Mouse (Mus musculus) G1E (cell line): Measurements from ENCODE around the gene Adrb1. TPM values are rescaled to one million over a fixed set of nuclear protein-coding genes. Genes with fewer than 3 reads are reported as not detected.
"Not testable (repeated sequence)": the region's sequence is repeated elsewhere in the genome, so short reads cannot be mapped to it uniquely, and the experiment has no call there.

Experiments used
- ATAC-seq: 2 replicates; pipeline ENCODE4 v1.8.0; 2016; ENCODE audit warnings: mild to moderate bottlenecking; ENCODE audit not compliant: insufficient number of reproducible peaks, poor library complexity, low FRiP score, severe bottlenecking; ENCODE audit errors: extremely low read depth
- DNase-seq: peaks from one replicate; pipeline ENCODE4 v3.0.0; 2012; ENCODE audit warnings: low spot score
- H3K27me3 ChIP-seq: 2 replicates; pipeline ENCODE4 v1.6.1; 2012; ENCODE audit warnings: mild to moderate bottlenecking, low read length, inconsistent platforms; ENCODE audit not compliant: insufficient read depth
- H3K36me3 ChIP-seq: replicated peaks from 2 replicates; pipeline ENCODE3; 2012; ENCODE audit warnings: mild to moderate bottlenecking, inconsistent platforms
- H3K4me1 ChIP-seq: 2 replicates; pipeline ENCODE4 v1.6.1; 2012; ENCODE audit warnings: low read depth, low read length, inconsistent platforms, mixed read lengths; ENCODE audit not compliant: insufficient read depth
- H3K4me3 ChIP-seq: 2 replicates; pipeline ENCODE4 v1.5.1; 2012; ENCODE audit warnings: low read depth, mild to moderate bottlenecking, inconsistent platforms, low read length, moderate library complexity, mixed read lengths
- H3K9me3 ChIP-seq: replicated peaks from 2 replicates; pipeline ENCODE4 v1.6.1; 2012; ENCODE audit warnings: inconsistent platforms
- CTCF ChIP-seq: IDR thresholded peaks from 2 replicates; pipeline ENCODE4 v1.5.1; 2012; ENCODE audit warnings: low read depth, low read length, inconsistent platforms, mixed read lengths
- GATA1 ChIP-seq: IDR thresholded peaks from 2 replicates; pipeline ENCODE4 v1.6.1; 2012; ENCODE audit warnings: borderline replicate concordance, low read length, inconsistent platforms, mixed read lengths
- GATA2 ChIP-seq: IDR thresholded peaks from 2 replicates; pipeline ENCODE4 v1.6.1; 2012; ENCODE audit warnings: low read depth, low read length, inconsistent platforms, borderline replicate concordance
- POLR2AphosphoS5 ChIP-seq: IDR thresholded peaks from 2 replicates; pipeline ENCODE4 v1.6.1; 2012; ENCODE audit warnings: low read depth, low read length, inconsistent platforms; ENCODE audit not compliant: insufficient replicate concordance
- TAL1 ChIP-seq: conservative IDR thresholded peaks from 2 replicates; pipeline ENCODE4 v1.6.1; 2012; ENCODE audit warnings: low read depth, low read length, inconsistent platforms, mixed read lengths
- polyA plus RNA-seq: library from polyadenylated mRNA; stranded (reverse); fragments of >175 nt; gene quantifications from 2 replicates; pipeline ENCODE4 v1.2.3, GENCODE M21; 2012
- total RNA-seq, 2 experiments: library from RNA; stranded (forward) in 1 of 2; stranded (reverse) in 1 of 2; fragments of 200-1000 nt in 1 of 2; fragments of >200 nt in 1 of 2; fragmentation: Nextera tagmentation in 1 of 2; gene quantifications; 2 replicates each; pipeline ENCODE4 v1.2.3; 2014 to 2017

Gene Adrb1
- total and polyA plus RNA-seq, 3 experiments, result 0.05 TPM; not detected in 2

- DNase-seq, result no peak
- ATAC-seq, result no peak
- Histone ChIP-seq H3K36me3 (no peaks in the 10 kb centered on the region), H3K27me3 (peaks cover 39% of the 10 kb centered on the region), H3K4me3 (no peak overlapping the region), H3K9me3 (no peaks in the 10 kb centered on the region), H3K4me1 (no peaks in the 10 kb centered on the region)
- TF ChIP-seq GATA1, result no peak
- TF ChIP-seq CTCF, result no peak
- no peak for TF ChIP-seq TAL1
These were observed 23.1 kb downstream of the Adrb1 start for GRCm38 (mm10) chr19:56745061-56745460.

- Histone ChIP-seq H3K36me3 (no peaks in the 10 kb centered on the region), H3K9me3 (no peaks in the 10 kb centered on the region), H3K4me3 (no peak overlapping the region), H3K4me1 (no peaks in the 10 kb centered on the region), H3K27me3 (peaks cover 37% of the 10 kb centered on the region)
- no peak for ATAC-seq
- no peak for DNase-seq
- TF ChIP-seq CTCF (no peak), TAL1 (no peak), GATA1 (no peak), POLR2AphosphoS5 (no peak), GATA2 (no peak)
These were observed 23.5 kb downstream of the Adrb1 start for GRCm38 (mm10) chr19:56745528-56745927.

- no peaks in the 10 kb centered on the region for H3K36me3 ChIP-seq
- DNase-seq (no peak), ATAC-seq (no peak)
- TF ChIP-seq CTCF (no peak), POLR2AphosphoS5 (no peak), GATA2 (no peak), GATA1 (no peak), TAL1 (no peak)
- peaks cover 27% of the 10 kb centered on the region for H3K27me3 ChIP-seq
- H3K9me3 ChIP-seq, result no peaks in the 10 kb centered on the region
- no peaks in the 10 kb centered on the region for H3K4me1 ChIP-seq
- no peak overlapping the region for H3K4me3 ChIP-seq
These were observed 24.6 kb downstream of the Adrb1 start for GRCm38 (mm10) chr19:56746618-56747017.

- Histone ChIP-seq H3K36me3 (no peaks in the 10 kb centered on the region), H3K27me3 (peaks cover 25% of the 10 kb centered on the region), H3K4me3 (no peak overlapping the region), H3K4me1 (no peaks in the 10 kb centered on the region), H3K9me3 (no peaks in the 10 kb centered on the region)
- ATAC-seq, result no peak
- DNase-seq, result no peak
- no peak for TF ChIP-seq POLR2AphosphoS5
- TF ChIP-seq TAL1, result no peak
These were observed 25.9 kb downstream of the Adrb1 start for GRCm38 (mm10) chr19:56747878-56748277.

- ATAC-seq (no peak), DNase-seq (no peak)
- H3K36me3 ChIP-seq, result no peaks in the 10 kb centered on the region
- H3K9me3 ChIP-seq, result no peaks in the 10 kb centered on the region
- TF ChIP-seq TAL1, result no peak
- TF ChIP-seq POLR2AphosphoS5, result no peak
- TF ChIP-seq GATA2, result no peak
- TF ChIP-seq GATA1, result no peak
- TF ChIP-seq CTCF, result no peak
- peaks cover 13% of the 10 kb centered on the region for H3K27me3 ChIP-seq
- H3K4me1 ChIP-seq, result no peaks in the 10 kb centered on the region
- H3K4me3 ChIP-seq, result no peak overlapping the region
These were observed 27.3 kb downstream of the Adrb1 start for GRCm38 (mm10) chr19:56749343-56749742.

- TF ChIP-seq TAL1, result no peak
- TF ChIP-seq CTCF, result no peak
- no peak for TF ChIP-seq GATA2
- no peak for TF ChIP-seq GATA1
- no peak for TF ChIP-seq POLR2AphosphoS5
- no peak for ATAC-seq
- no peaks in the 10 kb centered on the region for H3K36me3 ChIP-seq
These were observed 28.7 kb downstream of the Adrb1 start for GRCm38 (mm10) chr19:56750709-56751108.

GRCm38 (mm10) chr19:56754456-56754855 is 32.5 kb downstream of the Adrb1 start:
- not testable (repeated sequence) for ATAC-seq, DNase-seq, H3K36me3 ChIP-seq, H3K4me3 ChIP-seq, H3K9me3 ChIP-seq, H3K4me1 ChIP-seq
- H3K27me3 ChIP-seq, result peaks cover 24% of the 10 kb centered on the region

More at GRCm38 (mm10) chr19:56750709-56751108, 28.7 kb downstream of the Adrb1 start:
- Histone ChIP-seq H3K27me3 (peaks cover 13% of the 10 kb centered on the region), H3K4me1 (no peaks in the 10 kb centered on the region; the same call in 1 of the 2 replicates), H3K9me3 (no peaks in the 10 kb centered on the region), H3K4me3 (no peak overlapping the region)
- no peak for DNase-seq

GRCm38 (mm10) chr19:56756412-56756811 is 34.4 kb downstream of the Adrb1 start:
- DNase-seq (no peak), ATAC-seq (no peak)
- Histone ChIP-seq H3K9me3 (no peaks in the 10 kb centered on the region), H3K27me3 (peaks cover 29% of the 10 kb centered on the region), H3K36me3 (no peaks in the 10 kb centered on the region), H3K4me1 (no peaks in the 10 kb centered on the region; the same call in 1 of the 2 replicates), H3K4me3 (no peak overlapping the region)
- TF ChIP-seq GATA2, result no peak
- TF ChIP-seq CTCF, result no peak
- TF ChIP-seq POLR2AphosphoS5, result no peak
- TF ChIP-seq GATA1, result no peak
- TF ChIP-seq TAL1, result no peak
